Mouse (Mus musculus) midbrain, postnatal 0 days (tissue): ENCODE data around the gene Cfd. TPM values are rescaled to one million over a fixed set of nuclear protein-coding genes. Genes with fewer than 3 reads are reported as not detected.

Experiments
- ATAC-seq: fragments of 200-750 bp; cut with Nextera tagmentation; 2 replicates; pipeline ENCODE4 v1.8.0; 2017; ENCODE audit warnings: moderate number of reproducible peaks, mild to moderate bottlenecking, moderate TSS enrichment, moderate library complexity; ENCODE audit not compliant: low FRiP score
- DNase-seq: peaks from one replicate; pipeline ENCODE4 v3.0.0-alpha.2; 2015; ENCODE audit warnings: low spot score
- H3K27ac ChIP-seq: fragments of 300-500 bp; sonication (generic); 2 replicates; pipeline ENCODE4 v1.5.1; 2014; ENCODE audit warnings: low read depth, mild to moderate bottlenecking, low read length, mixed read lengths
- H3K27me3 ChIP-seq: fragments of 300-500 bp; sonication (generic); 2 replicates; pipeline ENCODE4 v1.6.1; 2014; ENCODE audit warnings: low read length, control low read depth, mixed read lengths; ENCODE audit not compliant: insufficient read depth
- H3K36me3 ChIP-seq: fragments of 300-500 bp; sonication (generic); 2 replicates; pipeline ENCODE4 v1.6.1; 2014; ENCODE audit warnings: low read length, control low read depth, mixed read lengths; ENCODE audit not compliant: insufficient read depth
- H3K4me1 ChIP-seq: fragments of 300-500 bp; sonication (generic); 2 replicates; pipeline ENCODE4 v1.6.1; 2014; ENCODE audit warnings: mild to moderate bottlenecking, control low read depth, antibody characterized with exemption, low read length, mixed read lengths; ENCODE audit not compliant: insufficient read depth
- H3K4me2 ChIP-seq: fragments of 300-500 bp; sonication (generic); 2 replicates; pipeline ENCODE4 v1.6.1; 2014; ENCODE audit warnings: low read depth, mild to moderate bottlenecking, low read length, mixed read lengths; ENCODE audit not compliant: poor library complexity, severe bottlenecking
- H3K4me3 ChIP-seq: fragments of 300-500 bp; sonication (generic); 2 replicates; pipeline ENCODE4 v1.5.1; 2014; ENCODE audit warnings: low read depth, mild to moderate bottlenecking, low read length, moderate library complexity
- H3K9ac ChIP-seq: fragments of 300-500 bp; sonication (generic); replicated peaks from 2 replicates; pipeline ENCODE4 v1.6.1; 2014; ENCODE audit warnings: mild to moderate bottlenecking, low read length, moderate library complexity, mixed read lengths; ENCODE audit not compliant: poor library complexity, severe bottlenecking
- H3K9me3 ChIP-seq: fragments of 300-500 bp; sonication (generic); 2 replicates; pipeline ENCODE4 v1.6.1; 2016; ENCODE audit warnings: low read length, control low read depth
- CTCF ChIP-seq: IDR thresholded peaks from 2 replicates; pipeline ENCODE4 v1.5.1; 2016; ENCODE audit warnings: antibody characterized with exemption, mild to moderate bottlenecking
- WGBS: fragments of 180-500 bp; shearing (Covaris S2); extraction: QIAGEN DNeasy Blood & Tissue Kit; methylation state at CpG from one replicate; pipeline ENCODE4 v1.1.7; 2014; 5-methylcytosine and 5-hydroxymethylcytosine counted together
- polyA plus RNA-seq: library from polyadenylated mRNA; unstranded; fragments of >200 nt; fragmentation: Nextera tagmentation; extraction: Ambion mirVana; gene quantifications from 2 replicates; pipeline ENCODE4 v1.2.1, GENCODE M21; 2015
- total RNA-seq: library from RNA; depleted of rRNA; stranded (reverse); fragments of >200 nt; gene quantifications from 2 replicates; pipeline ENCODE4 v1.2.3, GENCODE M21; 2014

The Cfd gene
- total and polyA plus RNA-seq, 2 experiments from 2014 or later: not detected

- Histone ChIP-seq H3K4me2 (peak overlapping the region; percentile 37), H3K9me3 (no peaks in the 10 kb centered on the region), H3K9ac (peak overlapping the region; percentile 51), H3K4me1 (no peaks in the 10 kb centered on the region; the same call in 1 of the 2 replicates), H3K27ac (peak overlapping the region; percentile 87), H3K4me3 (peak overlapping the region; percentile 47), H3K27me3 (no peaks in the 10 kb centered on the region), H3K36me3 (peaks cover 28% of the 10 kb centered on the region)
- 21% methylated on average over 14 of the region's 14 CpGs for WGBS
- DNase-seq (peak; percentile 62), ATAC-seq (peak; percentile 48)
- TF ChIP-seq CTCF: no peak
Measured at GRCm38 (mm10) chr10:79909092-79909922, 18.7 kb downstream of the Cfd start.

- Histone ChIP-seq H3K9ac (no peak within 1 kb of the TSS), H3K9me3 (no peaks in the 10 kb centered on the region), H3K36me3 (peaks cover 26% of the 10 kb centered on the region), H3K27me3 (no peaks in the 10 kb centered on the region), H3K27ac (peak within 1 kb of the TSS; percentile 87), H3K4me1 (peaks cover 6% of the 10 kb centered on the region; the same call in 1 of the 2 replicates), H3K4me3 (no peak within 1 kb of the TSS), H3K4me2 (no peak within 1 kb of the TSS)
- ATAC-seq: no peak
- WGBS: 93% methylated on average over 4 of the region's 4 CpGs
- DNase-seq: no peak
- no peak for TF ChIP-seq CTCF
Measured at GRCm38 (mm10) chr10:79910556-79910955, 19.9 kb downstream of the Cfd start, which contains the start of gene Gm26602. Gene Gm26602 (plus strand): TSS chr10:79910856.

DNA sequence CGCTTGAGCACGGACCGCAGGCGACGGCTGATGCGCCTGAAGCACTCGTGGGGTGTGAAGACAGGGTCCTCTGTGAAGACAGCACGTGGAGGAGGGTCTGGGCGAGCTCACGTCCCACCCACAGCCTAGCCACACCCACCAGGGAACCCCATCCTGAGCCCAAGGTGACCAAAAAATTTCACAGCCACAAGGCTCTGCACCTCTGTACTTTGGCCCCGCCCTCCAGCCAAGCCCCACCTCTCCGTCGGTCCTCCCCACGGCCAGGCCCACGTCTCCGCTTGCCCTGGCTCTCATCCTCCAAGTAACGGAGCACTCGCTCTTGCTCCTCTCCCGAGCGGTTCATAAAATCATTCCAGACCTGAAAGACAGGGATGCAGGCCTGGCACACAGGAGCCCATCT is 21.8 kb downstream of the Cfd start:
- TF ChIP-seq CTCF: no peak
- Histone ChIP-seq H3K36me3 (peaks cover 14% of the 10 kb centered on the region), H3K27me3 (no peaks in the 10 kb centered on the region), H3K9me3 (no peaks in the 10 kb centered on the region), H3K4me1 (peaks cover 10% of the 10 kb centered on the region; the same call in 1 of the 2 replicates), H3K4me2 (no peak overlapping the region), H3K27ac (no peak overlapping the region), H3K9ac (no peak overlapping the region), H3K4me3 (no peak overlapping the region)
- WGBS: 74% methylated on average over 20 of the region's 20 CpGs
- DNase-seq (no peak), ATAC-seq (no peak)

GRCm38 (mm10) chr10:79914131-79914947 is 23.7 kb downstream of the Cfd start:
- H3K4me2 ChIP-seq: no peak overlapping the region
- TF ChIP-seq CTCF: no peak
- no peak overlapping the region for H3K9ac ChIP-seq
- ATAC-seq: no peak
- peaks cover 14% of the 10 kb centered on the region for H3K36me3 ChIP-seq
- H3K27me3 ChIP-seq: peaks cover 16% of the 10 kb centered on the region
- H3K27ac ChIP-seq: no peak overlapping the region
- no peaks in the 10 kb centered on the region for H3K9me3 ChIP-seq
- 72% methylated on average over 9 of the region's 11 CpGs for WGBS
- H3K4me1 ChIP-seq: peaks cover 10% of the 10 kb centered on the region; the same call in 1 of the 2 replicates
- peak; percentile 46 for DNase-seq
- no peak overlapping the region for H3K4me3 ChIP-seq

DNA sequence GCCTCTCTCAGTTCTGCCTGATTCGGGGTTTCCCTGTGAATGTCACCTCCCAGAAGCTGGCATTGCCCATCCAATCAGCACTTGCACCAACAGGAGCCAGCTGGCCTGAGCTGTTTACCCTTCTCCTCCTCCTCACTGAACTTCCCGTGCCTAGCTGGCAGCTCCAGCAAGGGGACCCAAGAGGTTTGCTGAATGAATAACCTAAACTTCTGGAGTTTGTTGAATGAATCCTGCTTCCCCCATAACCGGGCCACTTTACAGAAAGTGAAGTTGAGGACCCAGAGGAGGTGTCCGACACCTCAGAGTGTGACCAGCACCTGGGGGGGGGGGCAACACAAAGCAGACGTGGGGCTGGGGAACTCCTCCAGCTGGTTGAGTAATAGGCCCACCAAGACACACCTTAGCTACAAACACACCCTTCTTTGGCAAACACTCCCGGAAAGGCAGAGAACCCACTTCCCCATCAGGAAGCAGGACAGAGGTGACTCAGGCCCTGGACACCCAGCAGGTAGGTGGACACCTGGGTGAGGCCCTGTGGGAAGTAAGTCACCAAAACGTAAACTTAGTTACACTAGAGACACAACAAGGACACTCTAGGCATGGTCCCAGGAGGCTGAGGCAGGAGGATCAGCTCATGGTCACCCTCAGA is 24.4 kb downstream of the Cfd start:
- H3K9me3 ChIP-seq: no peaks in the 10 kb centered on the region
- peaks cover 10% of the 10 kb centered on the region; the same call in 1 of the 2 replicates for H3K4me1 ChIP-seq
- H3K9ac ChIP-seq: no peak overlapping the region
- DNase-seq (no peak), ATAC-seq (no peak)
- 69% methylated on average over 7 of the region's 7 CpGs for WGBS
- no peak overlapping the region for H3K27ac ChIP-seq
- TF ChIP-seq CTCF: no peak
- peaks cover 14% of the 10 kb centered on the region for H3K36me3 ChIP-seq
- H3K4me3 ChIP-seq: no peak overlapping the region
- H3K27me3 ChIP-seq: peaks cover 23% of the 10 kb centered on the region
- peak overlapping the region; percentile 95; the same call in 1 of the 2 replicates for H3K4me2 ChIP-seq
